Mouse (Mus musculus) cerebellum, adult 2 months (tissue): ENCODE measurements around the gene Evx1.

Source experiments
- CTCF ChIP-seq: fragments of 200-500 bp; IDR thresholded peaks from 2 replicates; pipeline ENCODE4 v1.5.1; 2011; ENCODE audit warnings: low read depth, mild to moderate bottlenecking, control low read depth, low read length, moderate library complexity, borderline replicate concordance; ENCODE audit not compliant: insufficient read depth
- POLR2A ChIP-seq: fragments of 200-500 bp; IDR thresholded peaks from 2 replicates; pipeline ENCODE4 v1.6.1; 2011; ENCODE audit warnings: low read length, control low read depth, borderline replicate concordance; ENCODE audit not compliant: insufficient read depth

GRCm38 (mm10) chr6:52273656-52274280 is 39.5 kb upstream of the Evx1 start:
- TF ChIP-seq POLR2A (no peak), CTCF (no peak)
